Mouse (Mus musculus) testis, adult 2 months (tissue): ENCODE results near the gene Gadd45a.

ENCODE experiments used
- CTCF ChIP-seq: fragments of 200-500 bp; IDR thresholded peaks from 2 replicates; pipeline ENCODE4 v1.5.1; 2012; ENCODE audit warnings: low read depth, mild to moderate bottlenecking, inconsistent platforms, low read length, moderate library complexity; ENCODE audit not compliant: control insufficient read depth, insufficient read depth, insufficient replicate concordance
- POLR2A ChIP-seq: fragments of 200-500 bp; IDR thresholded peaks from 2 replicates; pipeline ENCODE4 v1.6.1; 2012; ENCODE audit warnings: low read depth, mild to moderate bottlenecking, inconsistent platforms, low read length, moderate library complexity; ENCODE audit not compliant: control insufficient read depth

- no peak for TF ChIP-seq POLR2A
- TF ChIP-seq CTCF: no peak
Observed at GRCm38 (mm10) chr6:67013293-67013948, 23.8 kb downstream of the Gadd45a start.
